ENCODE assay signal across 14 mouse cellular contexts in genomic region chr5:149576977-149577376, GRCm38 (mm10). TPM values are rescaled to one million over a fixed set of nuclear protein-coding genes. Genes with fewer than 3 reads are reported as not detected.
DNase-seq lines count a peak whose midpoint lies in the region; ATAC-seq and TF ChIP-seq lines count a peak whose summit lies in the region.
"Had no signal": no experiment of that assay in that cellular context is flagged by ENCODE, and none has a peak within 500 bp of the region (broad histone marks: within the 10 kb centered on the region; RNA-seq: fewer than 3 reads in every experiment).

No protein-coding gene starts in this region.

- no peak for ATAC-seq in hindbrain, embryonic 14.5 days (ENCODE audit: low FRiP score)
- peak; percentile 51 for ATAC-seq in forebrain, embryonic 16.5 days
- ATAC-seq in midbrain, embryonic 15.5 days (replicated peaks) = no peak
- ATAC-seq: CD4-positive, CD25-positive, alpha-beta regulatory T cell, adult 4 months had no signal

- H3K27ac ChIP-seq in hindbrain, embryonic 10.5 days = peak overlapping the region; percentile 41; the same call in 1 of the 2 replicates
- H3K27ac ChIP-seq in hindbrain, embryonic 14.5 days = no peak overlapping the region
- peak overlapping the region; percentile 4; the same call in 1 of the 2 replicates for H3K27ac ChIP-seq in forebrain, embryonic 16.5 days (ENCODE audit: low read length)
- H3K27ac ChIP-seq in midbrain, embryonic 15.5 days = peak overlapping the region; percentile 58
- H3K27ac ChIP-seq: embryonic facial prominence, embryonic 13.5 days; kidney, embryonic 15.5 days; limb, embryonic 15.5 days; lung, embryonic 15.5 days had no signal

- no peak for TF ChIP-seq CTCF in brain, embryonic 14.5 days (IDR thresholded peaks at IDR 0.05; ENCODE audit: borderline replicate concordance, extremely low read depth, insufficient read depth, insufficient read length)

- TF ChIP-seq POLR2A in brain, embryonic 14.5 days (IDR thresholded peaks at IDR 0.05; ENCODE audit: borderline replicate concordance, extremely low read depth, insufficient read depth, insufficient read length, poor library complexity, severe bottlenecking) = no peak

- no peaks in the 10 kb centered on the region for H3K36me3 ChIP-seq in hindbrain, embryonic 10.5 days
- H3K36me3 ChIP-seq in hindbrain, embryonic 14.5 days (replicated peaks; ENCODE audit: control insufficient read depth, insufficient read depth) = no peaks in the 10 kb centered on the region
- no peaks in the 10 kb centered on the region for H3K36me3 ChIP-seq in forebrain, embryonic 16.5 days (ENCODE audit: control insufficient read depth, insufficient read depth)
- H3K36me3 ChIP-seq in midbrain, embryonic 15.5 days (replicated peaks) = no peaks in the 10 kb centered on the region
- H3K36me3 ChIP-seq: embryonic facial prominence, embryonic 13.5 days; kidney, embryonic 15.5 days; limb, embryonic 15.5 days; lung, embryonic 15.5 days had no signal

- no peak for DNase-seq in hindbrain, embryonic 10.5 days (ENCODE audit: low spot score)
- no peak for DNase-seq in hindbrain, embryonic 14.5 days (ENCODE audit: low spot score)
- peak; percentile 81 for DNase-seq in brain, embryonic 14.5 days (ENCODE audit: low read depth)
- DNase-seq in spleen, postnatal 10 days (ENCODE audit: low spot score in 2 of 2) = no peak
- DNase-seq in MN1 (ENCODE audit: low spot score) = no peak
- DNase-seq: cerebellum, adult 9-10 months; thymus, postnatal 14 days had no signal

- 54% methylated on average over 10 of the region's 10 CpGs for WGBS in hindbrain, embryonic 10.5 days
- 49% methylated on average over 10 of the region's 10 CpGs for WGBS in hindbrain, embryonic 14.5 days
- 20% methylated on average over 10 of the region's 10 CpGs for WGBS in forebrain, embryonic 16.5 days
- 38% methylated on average over 10 of the region's 10 CpGs for WGBS in midbrain, embryonic 15.5 days

- no peak overlapping the region for H3K9ac ChIP-seq in hindbrain, embryonic 14.5 days
- H3K9ac ChIP-seq in forebrain, embryonic 16.5 days (replicated peaks; ENCODE audit: low read depth, low read length) = peak overlapping the region; percentile 19; the same call in 1 of the 2 replicates
- H3K9ac ChIP-seq in midbrain, embryonic 15.5 days = no peak overlapping the region
- H3K9ac ChIP-seq: embryonic facial prominence, embryonic 13.5 days; kidney, embryonic 15.5 days; limb, embryonic 15.5 days; lung, embryonic 15.5 days had no signal

- peaks cover 15% of the 10 kb centered on the region for H3K4me1 ChIP-seq in hindbrain, embryonic 10.5 days (replicated peaks)
- H3K4me1 ChIP-seq in hindbrain, embryonic 14.5 days (replicated peaks; ENCODE audit: control insufficient read depth, insufficient read depth, low read length) = peaks cover 13% of the 10 kb centered on the region; the same call in 1 of the 2 replicates
- peaks cover 15% of the 10 kb centered on the region for H3K4me1 ChIP-seq in forebrain, embryonic 16.5 days (replicated peaks; ENCODE audit: control insufficient read depth, insufficient read depth, low read length)
- H3K4me1 ChIP-seq in midbrain, embryonic 15.5 days = peaks cover 11% of the 10 kb centered on the region
- H3K4me1 ChIP-seq: lung, embryonic 15.5 days had no signal

- H3K4me2 ChIP-seq in hindbrain, embryonic 14.5 days (replicated peaks) = no peak overlapping the region
- H3K4me2 ChIP-seq in forebrain, embryonic 16.5 days (ENCODE audit: low read length) = 0 out of 2 replicates have a peak overlapping the region, but pooled peaks have one; percentile 16
- no peak overlapping the region for H3K4me2 ChIP-seq in midbrain, embryonic 15.5 days
- H3K4me2 ChIP-seq: kidney, embryonic 15.5 days; limb, embryonic 15.5 days; lung, embryonic 15.5 days had no signal

- H3K27me3 ChIP-seq in hindbrain, embryonic 10.5 days (ENCODE audit: insufficient read depth, poor library complexity, severe bottlenecking) = no peaks in the 10 kb centered on the region
- H3K27me3 ChIP-seq in hindbrain, embryonic 14.5 days (ENCODE audit: control insufficient read depth, insufficient read depth, low read length) = no peaks in the 10 kb centered on the region
- H3K27me3 ChIP-seq in forebrain, embryonic 16.5 days (replicated peaks; ENCODE audit: control insufficient read depth, insufficient read depth, low read length) = no peaks in the 10 kb centered on the region
- no peaks in the 10 kb centered on the region for H3K27me3 ChIP-seq in midbrain, embryonic 15.5 days (replicated peaks)
- H3K27me3 ChIP-seq: embryonic facial prominence, embryonic 13.5 days; kidney, embryonic 15.5 days; limb, embryonic 15.5 days; lung, embryonic 15.5 days had no signal

- no peaks in the 10 kb centered on the region for H3K9me3 ChIP-seq in hindbrain, embryonic 10.5 days
- H3K9me3 ChIP-seq in hindbrain, embryonic 14.5 days (ENCODE audit: control insufficient read depth, low read length) = no peaks in the 10 kb centered on the region
- H3K9me3 ChIP-seq in forebrain, embryonic 16.5 days (ENCODE audit: control insufficient read depth, low read length) = no peaks in the 10 kb centered on the region
- H3K9me3 ChIP-seq in midbrain, embryonic 15.5 days = no peaks in the 10 kb centered on the region
- H3K9me3 ChIP-seq: embryonic facial prominence, embryonic 13.5 days; kidney, embryonic 15.5 days; limb, embryonic 15.5 days; lung, embryonic 15.5 days had no signal

- H3K4me3 ChIP-seq in hindbrain, embryonic 10.5 days = no peak overlapping the region
- no peak overlapping the region for H3K4me3 ChIP-seq in hindbrain, embryonic 14.5 days (replicated peaks; ENCODE audit: low read length)
- H3K4me3 ChIP-seq in forebrain, embryonic 16.5 days (replicated peaks; ENCODE audit: low read length) = no peak overlapping the region
- no peak overlapping the region for H3K4me3 ChIP-seq in midbrain, embryonic 15.5 days
- H3K4me3 ChIP-seq: embryonic facial prominence, embryonic 13.5 days; kidney, embryonic 15.5 days; limb, embryonic 15.5 days; lung, embryonic 15.5 days had no signal

RNA-seq across cellular contexts. Expression of gene Wdr95, which starts 48.5 kb away (rescaled TPM):
- polyA plus RNA-seq in hindbrain, embryonic 10.5 days (2016; fragmentation: Nextera tagmentation; extraction: Ambion mirVana) = 0.08 TPM in 1 of 2 replicates, not detected in the other
- 0.36 TPM in 1 of 2 replicates, not detected in the other for polyA plus RNA-seq in hindbrain, embryonic 14.5 days (2014; fragmentation: Nextera tagmentation; extraction: Ambion mirVana)
- polyA plus RNA-seq in brain, embryonic 14.5 days (2012; rRNA removed) = 0.37 and 0.42 TPM in 2 replicates
- 0.14 and 0.19 TPM in 2 replicates for polyA plus RNA-seq in forebrain, embryonic 16.5 days (2015; fragmentation: Nextera tagmentation; extraction: Ambion mirVana)
- 0.14 and 0.27 TPM in 2 replicates for polyA plus RNA-seq in midbrain, embryonic 15.5 days (2015; fragmentation: Nextera tagmentation; extraction: Ambion mirVana)
- polyA plus RNA-seq: CD4-positive, CD25-positive, alpha-beta regulatory T cell, adult 4 months; kidney, embryonic 15.5 days had no signal

RNA-seq across cellular contexts. Expression of gene Hsph1, which starts 59.2 kb away (rescaled TPM):
- 95.4 and 120 TPM in 2 replicates for polyA plus RNA-seq in hindbrain, embryonic 10.5 days (2016; fragmentation: Nextera tagmentation; extraction: Ambion mirVana)
- polyA plus RNA-seq in hindbrain, embryonic 14.5 days (2014; fragmentation: Nextera tagmentation; extraction: Ambion mirVana) = 99.4 and 117 TPM in 2 replicates
- 67.6 and 99.0 TPM in 2 replicates for polyA plus RNA-seq in brain, embryonic 14.5 days (2012; rRNA removed)
- polyA plus RNA-seq in forebrain, embryonic 16.5 days (2015; fragmentation: Nextera tagmentation; extraction: Ambion mirVana) = 117 and 122 TPM in 2 replicates
- polyA plus RNA-seq in midbrain, embryonic 15.5 days (2015; fragmentation: Nextera tagmentation; extraction: Ambion mirVana) = 103 and 105 TPM in 2 replicates
